Mouse (Mus musculus): ENCODE measurements around the gene Ecel1.

Ecel1 gene

GRCm38 (mm10) chr1:87170458-87170857 is 14.1 kb upstream of the Ecel1 start:
- DNase-seq (ENCODE audit: low spot score in 2 of 2): no peak

GRCm38 (mm10) chr1:87164796-87165184 is 8.5 kb upstream of the Ecel1 start:
- no peak for DNase-seq (ENCODE audit: low spot score in 2 of 2)

GRCm38 (mm10) chr1:87164164-87164795 is 8.0 kb upstream of the Ecel1 start:
- DNase-seq (ENCODE audit: low spot score in 2 of 2): no peak

GRCm38 (mm10) chr1:87159396-87159795 is 3.1 kb upstream of the Ecel1 start:
- DNase-seq (ENCODE audit: low spot score in 2 of 2): no peak

GRCm38 (mm10) chr1:87155531-87156198 is 656 bp downstream of the Ecel1 start:
- no peak for DNase-seq (ENCODE audit: low spot score in 2 of 2)

GRCm38 (mm10) chr1:87154501-87155120 is 1.7 kb downstream of the Ecel1 start:
- no peak for DNase-seq (ENCODE audit: low spot score in 2 of 2)

- DNase-seq (ENCODE audit: low spot score in 2 of 2): no peak
Measured at GRCm38 (mm10) chr1:87153776-87154500, 2.4 kb downstream of the Ecel1 start.

GRCm38 (mm10) chr1:87151286-87151685 is 5.0 kb downstream of the Ecel1 start:
- DNase-seq (ENCODE audit: low spot score in 2 of 2): no peak

GRCm38 (mm10) chr1:87149422-87149821 is 6.9 kb downstream of the Ecel1 start:
- DNase-seq (ENCODE audit: low spot score in 2 of 2): no peak

GRCm38 (mm10) chr1:87143141-87143540 is 13.2 kb downstream of the Ecel1 start:
- no peak for DNase-seq (ENCODE audit: low spot score in 2 of 2)

GRCm38 (mm10) chr1:87142456-87142855 is 13.9 kb downstream of the Ecel1 start:
- DNase-seq (ENCODE audit: low spot score in 2 of 2): no peak

- no peak for DNase-seq (ENCODE audit: low spot score in 2 of 2)
Measured at GRCm38 (mm10) chr1:87141550-87141949, 14.8 kb downstream of the Ecel1 start.

GRCm38 (mm10) chr1:87131803-87132202 is 24.5 kb downstream of the Ecel1 start:
- no peak for DNase-seq (ENCODE audit: low spot score in 2 of 2)

- DNase-seq (ENCODE audit: low spot score in 2 of 2): peak in 1 of 2 experiments; percentile 37
Measured at GRCm38 (mm10) chr1:87127206-87128030, 28.9 kb downstream of the Ecel1 start.

- DNase-seq (ENCODE audit: low spot score in 2 of 2): no peak
Measured at GRCm38 (mm10) chr1:87124673-87125072, 31.6 kb downstream of the Ecel1 start, which contains the start of gene Akp3. Gene Akp3, plus strand, starts transcription at chr1:87124973.

GRCm38 (mm10) chr1:87114784-87115183 is 41.5 kb downstream of the Ecel1 start:
- no peak for DNase-seq (ENCODE audit: low spot score in 2 of 2)

- peak in 1 of 2 experiments; percentile 58 for DNase-seq (ENCODE audit: low spot score in 2 of 2)
Measured at GRCm38 (mm10) chr1:87111719-87112354, 44.5 kb downstream of the Ecel1 start.

- DNase-seq (ENCODE audit: low spot score in 2 of 2): no peak
Measured at GRCm38 (mm10) chr1:87108564-87108963, 47.8 kb downstream of the Ecel1 start.

GRCm38 (mm10) chr1:87106536-87106935 is 49.8 kb downstream of the Ecel1 start:
- no peak for DNase-seq (ENCODE audit: low spot score in 2 of 2)

GRCm38 (mm10) chr1:87103936-87104335 is 52.4 kb downstream of the Ecel1 start:
- no peak for DNase-seq (ENCODE audit: low spot score in 2 of 2)

- no peak for DNase-seq (ENCODE audit: low spot score in 2 of 2)
Measured at GRCm38 (mm10) chr1:87102114-87102513, 54.2 kb downstream of the Ecel1 start.
